Mouse (Mus musculus) neural tube, embryonic 13.5 days (tissue): ENCODE results near the gene Frmd5. TPM values are rescaled to one million over a fixed set of nuclear protein-coding genes. Genes with fewer than 3 reads are reported as not detected.
"Not testable (repeated sequence)": the region's sequence is repeated elsewhere in the genome, so short reads cannot be mapped to it uniquely, and the experiment has no call there.

Source experiments
- ATAC-seq: fragments of 200-750 bp; cut with Nextera tagmentation; 2 replicates; pipeline ENCODE4 v1.8.0; 2017; ENCODE audit warnings: low read depth, mild to moderate bottlenecking, moderate TSS enrichment, moderate library complexity
- H3K27ac ChIP-seq: fragments of 300-500 bp; sonication (generic); replicated peaks from 2 replicates; pipeline ENCODE4 v1.5.1; 2015; ENCODE audit warnings: moderate library complexity, mild to moderate bottlenecking, inconsistent platforms
- H3K27me3 ChIP-seq: fragments of 300-500 bp; sonication (generic); 2 replicates; pipeline ENCODE4 v1.6.1; 2015; ENCODE audit warnings: mild to moderate bottlenecking, inconsistent platforms
- H3K36me3 ChIP-seq: fragments of 300-500 bp; sonication (generic); 2 replicates; pipeline ENCODE4 v1.6.1; 2015; ENCODE audit warnings: mild to moderate bottlenecking, inconsistent platforms
- H3K4me1 ChIP-seq: fragments of 300-500 bp; sonication (generic); replicated peaks from 2 replicates; pipeline ENCODE4 v1.6.1; 2015; ENCODE audit warnings: inconsistent platforms
- H3K4me2 ChIP-seq: fragments of 300-500 bp; sonication (generic); 2 replicates; pipeline ENCODE4 v1.6.1; 2015; ENCODE audit warnings: inconsistent platforms, mild to moderate bottlenecking, moderate library complexity
- H3K4me3 ChIP-seq: fragments of 300-500 bp; sonication (generic); 2 replicates; pipeline ENCODE4 v1.5.1; 2015; ENCODE audit warnings: mild to moderate bottlenecking, inconsistent platforms
- H3K9ac ChIP-seq: fragments of 300-500 bp; sonication (generic); 2 replicates; pipeline ENCODE4 v1.6.1; 2015; ENCODE audit warnings: moderate library complexity, mild to moderate bottlenecking, inconsistent platforms
- H3K9me3 ChIP-seq: fragments of 300-500 bp; sonication (generic); 2 replicates; pipeline ENCODE4 v1.6.1; 2016; ENCODE audit warnings: inconsistent platforms
- WGBS: fragments of 180-500 bp; shearing (Covaris S2); methylation state at CpG from one replicate; pipeline ENCODE4 v1.1.7; 2015; 5-methylcytosine and 5-hydroxymethylcytosine counted together
- polyA plus RNA-seq: library from polyadenylated mRNA; unstranded; fragments of >200 nt; fragmentation: Nextera tagmentation; extraction: Ambion mirVana; gene quantifications from 2 replicates; pipeline ENCODE4 v1.2.1, GENCODE M21; 2015

The Frmd5 gene
- 28.1 and 31.9 TPM in 2 replicates for polyA plus RNA-seq

GRCm38 (mm10) chr2:121806959-121807653, at the start of gene Frmd5:
Gene Frmd5 (minus strand): TSS chr2:121807087.
- under 1% methylated on average over 35 of the region's 35 CpGs for WGBS
- H3K4me3 ChIP-seq, result peak within 1 kb of the TSS; percentile 87
- peak within 1 kb of the TSS; percentile 89 for H3K4me2 ChIP-seq
- no peaks in the 10 kb centered on the region for H3K9me3 ChIP-seq
- H3K4me1 ChIP-seq, result peaks cover 15% of the 10 kb centered on the region
- peak within 1 kb of the TSS; percentile 96 for H3K27ac ChIP-seq
- ATAC-seq, result peak; percentile 98
- no peaks in the 10 kb centered on the region for H3K36me3 ChIP-seq
- H3K27me3 ChIP-seq, result no peaks in the 10 kb centered on the region
- peak within 1 kb of the TSS; percentile 87 for H3K9ac ChIP-seq

GRCm38 (mm10) chr2:121853974-121854373, 47.1 kb upstream of the Frmd5 start:
- no peaks in the 10 kb centered on the region for H3K9me3 ChIP-seq
- 86% methylated on average over 3 of the region's 3 CpGs for WGBS
- ATAC-seq, result no peak
- H3K4me2 ChIP-seq, result no peak overlapping the region
- no peaks in the 10 kb centered on the region for H3K4me1 ChIP-seq
- no peak overlapping the region for H3K9ac ChIP-seq
- H3K27me3 ChIP-seq, result no peaks in the 10 kb centered on the region
- H3K36me3 ChIP-seq, result no peaks in the 10 kb centered on the region
- no peak overlapping the region for H3K27ac ChIP-seq
- H3K4me3 ChIP-seq, result no peak overlapping the region

GRCm38 (mm10) chr2:121852045-121852444, 45.2 kb upstream of the Frmd5 start:
- Histone ChIP-seq H3K4me2 (no peak overlapping the region), H3K27me3 (no peaks in the 10 kb centered on the region), H3K4me1 (no peaks in the 10 kb centered on the region), H3K4me3 (no peak overlapping the region), H3K27ac (no peak overlapping the region), H3K9me3 (no peaks in the 10 kb centered on the region), H3K9ac (no peak overlapping the region), H3K36me3 (no peaks in the 10 kb centered on the region)
- 77% methylated on average over 2 of the region's 2 CpGs for WGBS
- no peak for ATAC-seq

- no peak overlapping the region for H3K4me2 ChIP-seq
- no peak for ATAC-seq
- 0 out of 2 replicates have a peak, but pooled peaks cover 5% of the 10 kb centered on the region for H3K4me1 ChIP-seq
- H3K9ac ChIP-seq, result no peak overlapping the region
- no peak overlapping the region for H3K27ac ChIP-seq
- H3K27me3 ChIP-seq, result no peaks in the 10 kb centered on the region
- no peaks in the 10 kb centered on the region for H3K36me3 ChIP-seq
- no peaks in the 10 kb centered on the region for H3K9me3 ChIP-seq
- WGBS, result 65% methylated on average over 8 of the region's 8 CpGs
- H3K4me3 ChIP-seq, result no peak overlapping the region
Measured at GRCm38 (mm10) chr2:121846050-121846449, 39.2 kb upstream of the Frmd5 start.

GRCm38 (mm10) chr2:121842249-121842648, 35.4 kb upstream of the Frmd5 start:
- no peak overlapping the region for H3K4me2 ChIP-seq
- WGBS, result 78% methylated on average over 3 of the region's 3 CpGs
- H3K36me3 ChIP-seq, result no peaks in the 10 kb centered on the region
- H3K27me3 ChIP-seq, result no peaks in the 10 kb centered on the region
- H3K9ac ChIP-seq, result no peak overlapping the region
- ATAC-seq, result no peak
- 0 out of 2 replicates have a peak, but pooled peaks cover 5% of the 10 kb centered on the region for H3K4me1 ChIP-seq
- H3K4me3 ChIP-seq, result no peak overlapping the region
- no peak overlapping the region for H3K27ac ChIP-seq
- no peaks in the 10 kb centered on the region for H3K9me3 ChIP-seq

- Histone ChIP-seq H3K4me2 (no peak overlapping the region), H3K4me1 (0 out of 2 replicates have a peak, but pooled peaks cover 5% of the 10 kb centered on the region), H3K27me3 (no peaks in the 10 kb centered on the region), H3K27ac (no peak overlapping the region), H3K9ac (no peak overlapping the region), H3K36me3 (no peaks in the 10 kb centered on the region), H3K4me3 (no peak overlapping the region), H3K9me3 (no peaks in the 10 kb centered on the region)
- ATAC-seq, result no peak
- 96% methylated on average over 3 of the region's 3 CpGs for WGBS
Measured at GRCm38 (mm10) chr2:121841453-121841852, 34.6 kb upstream of the Frmd5 start.

GRCm38 (mm10) chr2:121834926-121835325, 28.0 kb upstream of the Frmd5 start:
- ATAC-seq, result no peak

GRCm38 (mm10) chr2:121832484-121832894, 25.6 kb upstream of the Frmd5 start:
- H3K27ac ChIP-seq, result no peak overlapping the region
- 10% methylated on average over 5 of the region's 5 CpGs for WGBS
- no peaks in the 10 kb centered on the region; the same call in 1 of the 2 replicates for H3K4me1 ChIP-seq
- H3K9me3 ChIP-seq, result no peaks in the 10 kb centered on the region
- no peaks in the 10 kb centered on the region for H3K27me3 ChIP-seq
- ATAC-seq, result peak; percentile 53
- no peak overlapping the region for H3K4me3 ChIP-seq
- no peaks in the 10 kb centered on the region for H3K36me3 ChIP-seq
- peak overlapping the region; percentile 53; the same call in 1 of the 2 replicates for H3K9ac ChIP-seq
- peak overlapping the region; percentile 36; the same call in 1 of the 2 replicates for H3K4me2 ChIP-seq

More at GRCm38 (mm10) chr2:121834926-121835325, 28.0 kb upstream of the Frmd5 start:
- H3K4me2 ChIP-seq, result no peak overlapping the region
- H3K9me3 ChIP-seq, result no peaks in the 10 kb centered on the region
- H3K4me3 ChIP-seq, result no peak overlapping the region
- H3K27ac ChIP-seq, result no peak overlapping the region
- 28% methylated on average over 3 of the region's 3 CpGs for WGBS
- H3K4me1 ChIP-seq, result no peaks in the 10 kb centered on the region; the same call in 1 of the 2 replicates
- no peaks in the 10 kb centered on the region for H3K36me3 ChIP-seq
- H3K9ac ChIP-seq, result no peak overlapping the region
- no peaks in the 10 kb centered on the region for H3K27me3 ChIP-seq

GRCm38 (mm10) chr2:121828411-121828810, 21.5 kb upstream of the Frmd5 start:
- no peak overlapping the region for H3K27ac ChIP-seq
- H3K9ac ChIP-seq, result no peak overlapping the region
- H3K9me3 ChIP-seq, result no peaks in the 10 kb centered on the region
- 82% methylated on average over 3 of the region's 3 CpGs for WGBS
- H3K4me2 ChIP-seq, result no peak overlapping the region
- no peaks in the 10 kb centered on the region; the same call in 1 of the 2 replicates for H3K4me1 ChIP-seq
- H3K36me3 ChIP-seq, result no peaks in the 10 kb centered on the region
- ATAC-seq, result no peak
- no peak overlapping the region for H3K4me3 ChIP-seq
- no peaks in the 10 kb centered on the region for H3K27me3 ChIP-seq

- 51% methylated on average over 2 of the region's 2 CpGs for WGBS
- Histone ChIP-seq H3K36me3 (no peaks in the 10 kb centered on the region), H3K9ac (no peak overlapping the region), H3K4me3 (no peak overlapping the region), H3K4me2 (no peak overlapping the region), H3K9me3 (no peaks in the 10 kb centered on the region), H3K4me1 (no peaks in the 10 kb centered on the region), H3K27ac (no peak overlapping the region), H3K27me3 (no peaks in the 10 kb centered on the region)
- ATAC-seq, result no peak
Measured at GRCm38 (mm10) chr2:121826189-121826588, 19.3 kb upstream of the Frmd5 start.

- Histone ChIP-seq H3K4me3 (no peak overlapping the region), H3K36me3 (no peaks in the 10 kb centered on the region), H3K9ac (no peak overlapping the region), H3K4me1 (no peaks in the 10 kb centered on the region), H3K9me3 (no peaks in the 10 kb centered on the region), H3K27ac (no peak overlapping the region), H3K27me3 (no peaks in the 10 kb centered on the region), H3K4me2 (no peak overlapping the region)
- 72% methylated on average over 5 of the region's 5 CpGs for WGBS
- ATAC-seq, result no peak
Measured at GRCm38 (mm10) chr2:121824653-121825052, 17.8 kb upstream of the Frmd5 start.

- Histone ChIP-seq H3K9ac (no peak overlapping the region), H3K27ac (no peak overlapping the region), H3K4me1 (no peaks in the 10 kb centered on the region), H3K9me3 (no peaks in the 10 kb centered on the region), H3K27me3 (no peaks in the 10 kb centered on the region), H3K4me2 (no peak overlapping the region), H3K36me3 (no peaks in the 10 kb centered on the region), H3K4me3 (no peak overlapping the region)
- WGBS, result 91% methylated on average over 7 of the region's 7 CpGs
- ATAC-seq, result no peak
Measured at GRCm38 (mm10) chr2:121821787-121822186, 14.9 kb upstream of the Frmd5 start.

- not testable (repeated sequence) for H3K4me1 ChIP-seq, H3K27ac ChIP-seq, ATAC-seq, H3K4me2 ChIP-seq, H3K9ac ChIP-seq, H3K9me3 ChIP-seq, H3K36me3 ChIP-seq, H3K27me3 ChIP-seq, H3K4me3 ChIP-seq
- WGBS, result 90% methylated on average over 6 of the region's 6 CpGs
Measured at GRCm38 (mm10) chr2:121810876-121811275, 4.0 kb upstream of the Frmd5 start.
